In genomic region chr7:4509863-4510608, GRCm38 (mm10) we compare ENCODE assay signal across 7 mouse cellular contexts. TPM values are rescaled to one million over a fixed set of nuclear protein-coding genes. Genes with fewer than 3 reads are reported as not detected.
A peak's percentile ranks its signal among the peaks of the same experiment; 100 is the strongest.
DNase-seq lines count a peak whose midpoint lies in the region; ATAC-seq and TF ChIP-seq lines count a peak whose summit lies in the region.

No protein-coding gene starts in this region.

- DNase-seq in MEL (ENCODE audit: low read depth, low spot score): peak; percentile 65
- DNase-seq in forebrain, embryonic 11.5 days (ENCODE audit: low spot score): peak; percentile 89
- DNase-seq in heart, postnatal 36 days: peak; percentile 81 to 83
- peak; percentile 49 for DNase-seq in layer of hippocampus, adult 9-11 months
- peak; percentile 47 for DNase-seq in right cerebral cortex, postnatal 4 days

- no peaks in the 10 kb centered on the region for H3K9me3 ChIP-seq in MEL (replicated peaks; ENCODE audit: insufficient read depth, low read length)
- no peaks in the 10 kb centered on the region for H3K9me3 ChIP-seq in forebrain, embryonic 11.5 days (ENCODE audit: control insufficient read depth, low read length)

- no peak overlapping the region for H3K27ac ChIP-seq in MEL (ENCODE audit: control insufficient read depth, low read depth, low read length)
- H3K27ac ChIP-seq in bone marrow, adult 2 months (ENCODE audit: control insufficient read depth, insufficient read depth, low read depth, low read length, poor library complexity): 0 out of 2 replicates have a peak overlapping the region, but pooled peaks have one; percentile 20
- no peak overlapping the region for H3K27ac ChIP-seq in forebrain, embryonic 11.5 days (ENCODE audit: low read depth, low read length)

- peak; percentile 63 to 83 (median 64); a peak in 5 of 6 replicates for TF ChIP-seq CTCF in MEL (IDR thresholded peaks at IDR 0.05 in 2 of 3, conservative IDR thresholded peaks at IDR 0.05 in 1 of 3; ENCODE audit: control insufficient read depth in 1 of 3, insufficient read depth in 1 of 3, low read depth in 2 of 3, low read length in 3 of 3, poor library complexity in 1 of 3, severe bottlenecking in 1 of 3)
- peak; percentile 79 for TF ChIP-seq CTCF in bone marrow, adult 2 months (IDR thresholded peaks at IDR 0.05; ENCODE audit: control insufficient read depth, insufficient read depth, low read length)

- peaks cover 3 to 37% of the 10 kb centered on the region in 2 experiments for H3K4me1 ChIP-seq in MEL (ENCODE audit: control insufficient read depth in 1 of 2, insufficient read depth in 2 of 2, low read length in 2 of 2)
- peaks cover 5% of the 10 kb centered on the region for H3K4me1 ChIP-seq in bone marrow, adult 2 months (ENCODE audit: control insufficient read depth, insufficient read depth, low read length)
- 0 out of 2 replicates have a peak, but pooled peaks cover 2% of the 10 kb centered on the region for H3K4me1 ChIP-seq in forebrain, embryonic 11.5 days (replicated peaks; ENCODE audit: control insufficient read depth, insufficient read depth, low read length)

- no peak overlapping the region for H3K4me3 ChIP-seq in MEL (ENCODE audit: control insufficient read depth in 1 of 2, insufficient read depth in 1 of 2, low read depth in 2 of 2, low read length in 2 of 2)
- H3K4me3 ChIP-seq in bone marrow, adult 2 months (replicated peaks; ENCODE audit: control insufficient read depth, low read depth, low read length): no peak overlapping the region
- H3K4me3 ChIP-seq in forebrain, embryonic 11.5 days (ENCODE audit: low read depth, low read length): no peak overlapping the region

- TF ChIP-seq EP300 in MEL (IDR thresholded peaks at IDR 0.05; ENCODE audit: low read depth in 1 of 2, low read length in 2 of 2): no peak

- H3K9ac ChIP-seq in MEL (ENCODE audit: control insufficient read depth, low read depth, low read length, poor library complexity, severe bottlenecking): no peak overlapping the region
- no peak overlapping the region for H3K9ac ChIP-seq in forebrain, embryonic 11.5 days (ENCODE audit: low read length)

- intact Hi-C loops in heart, postnatal 36 days (cut with DNase I): loop anchor here (5.0 kb wide), 2 partner anchors 33 to 378 kb away; no protein-coding TSS in a partner anchor

- 0 out of 2 replicates have a peak overlapping the region, but pooled peaks have one; percentile 29 for H3K4me2 ChIP-seq in forebrain, embryonic 11.5 days (ENCODE audit: low read depth, low read length, severe bottlenecking)

- no peaks in the 10 kb centered on the region for H3K27me3 ChIP-seq in MEL (ENCODE audit: control insufficient read depth in 1 of 2, insufficient read depth in 2 of 2, low read length in 2 of 2)
- no peaks in the 10 kb centered on the region for H3K27me3 ChIP-seq in forebrain, embryonic 11.5 days (ENCODE audit: control insufficient read depth, insufficient read depth, low read length)

- ATAC-seq in forebrain, embryonic 11.5 days (replicated peaks; ENCODE audit: low FRiP score): peak; percentile 82
- peak; percentile 94 for ATAC-seq in megakaryocyte, adult 5-6 weeks (ENCODE audit: poor library complexity, severe bottlenecking)

- no peaks in the 10 kb centered on the region for H3K79me2 ChIP-seq in MEL (ENCODE audit: control insufficient read depth, insufficient read depth, low read length, poor library complexity)

- TF ChIP-seq POLR2A in MEL (IDR thresholded peaks at IDR 0.05; ENCODE audit: control insufficient read depth in 1 of 2, insufficient read depth in 1 of 2, low read depth in 1 of 2, low read length in 2 of 2, poor library complexity in 1 of 2): no peak
- TF ChIP-seq POLR2A in bone marrow, adult 2 months (IDR thresholded peaks at IDR 0.05; ENCODE audit: borderline replicate concordance, control insufficient read depth, low read depth, low read length): no peak

- peaks cover 0 to 32% of the 10 kb centered on the region in 2 experiments; a peak in 2 of 4 replicates for H3K36me3 ChIP-seq in MEL (ENCODE audit: control insufficient read depth in 1 of 2, insufficient read depth in 2 of 2, low read length in 2 of 2)
- H3K36me3 ChIP-seq in forebrain, embryonic 11.5 days (ENCODE audit: control insufficient read depth, insufficient read depth, low read length): no peaks in the 10 kb centered on the region

- no peak for TF ChIP-seq RAD21 in MEL (IDR thresholded peaks at IDR 0.05; ENCODE audit: low read depth, low read length)

- 25% methylated on average over 24 of the region's 24 CpGs for WGBS in bone marrow, adult 2 months
- WGBS in forebrain, embryonic 11.5 days: 21% methylated on average over 24 of the region's 24 CpGs

TF ChIP-seq in MEL, 35 proteins besides CTCF, POLR2A, EP300 and RAD21:
- no peak for TF ChIP-seq CHD1 (IDR thresholded peaks at IDR 0.05; ENCODE audit: low read depth, low read length)
- no peak for TF ChIP-seq USF1 (IDR thresholded peaks at IDR 0.05; ENCODE audit: low read depth, low read length)
- no peak for TF ChIP-seq E2F4 (IDR thresholded peaks at IDR 0.05; ENCODE audit: borderline replicate concordance, low read depth, low read length)
- no peak for TF ChIP-seq MAX (IDR thresholded peaks at IDR 0.05; ENCODE audit: low read length)
- peak; percentile 38 for TF ChIP-seq SIN3A (IDR thresholded peaks at IDR 0.05; ENCODE audit: low read length)
- TF ChIP-seq MYB (IDR thresholded peaks at IDR 0.05; ENCODE audit: low read depth, low read length): no peak
- no peak for TF ChIP-seq NRF1 (IDR thresholded peaks at IDR 0.05; ENCODE audit: insufficient read depth, low read depth, low read length, poor library complexity, severe bottlenecking)
- TF ChIP-seq SMC3 (IDR thresholded peaks at IDR 0.05; ENCODE audit: low read depth, low read length): peak; percentile 13; the same call in 1 of the 2 replicates
- no peak for TF ChIP-seq ZKSCAN1 (IDR thresholded peaks at IDR 0.05; ENCODE audit: low read depth, low read length)
- TF ChIP-seq MEF2A (IDR thresholded peaks at IDR 0.05; ENCODE audit: extremely low read depth, insufficient replicate concordance, low read depth, low read length, poor library complexity, severe bottlenecking): no peak
- TF ChIP-seq MAZ (IDR thresholded peaks at IDR 0.05; ENCODE audit: low read depth, low read length): no peak
- no peak for TF ChIP-seq RCOR1 (IDR thresholded peaks at IDR 0.05; ENCODE audit: low read depth, low read length)
TF ChIP-seq in MEL: peak in this region for 2.

RNA-seq across cellular contexts. Expression of gene Tnnt1, which starts 6.1 kb away (rescaled TPM):
- total RNA-seq in MEL (2012; rRNA removed): 5.0 and 5.4 TPM in 2 replicates
- 10 to 100 TPM in 1 of 2 experiments, not detected in 1; 16.4 TPM for polyA plus RNA-seq in MEL (2012; ENCODE audit: insufficient read depth in 1 of 2, insufficient read length in 2 of 2, low read depth in 1 of 2, low replicate concordance in 2 of 2, missing spikeins in 1 of 2)
- 7.4 and 30.5 TPM in 2 replicates for polyA plus RNA-seq in bone marrow, adult 2 months (2011; ENCODE audit: insufficient read depth, insufficient read length, low replicate concordance, missing spikeins)
- 4.2 and 5.6 TPM in 2 replicates for polyA plus RNA-seq in forebrain, embryonic 11.5 days (2014; fragmentation: Nextera tagmentation; extraction: Ambion mirVana)
- total RNA-seq in heart, postnatal 36 days (2021): 10 to 100 TPM; 20.0 to 21.3 TPM
- 2.6 and 5.8 TPM in 2 replicates for total RNA-seq in megakaryocyte, adult 5-6 weeks (2015)
- 8.6 and 13.4 TPM in 2 replicates for total RNA-seq in megakaryocyte, adult 5-6 weeks (2017)

RNA-seq across cellular contexts. Expression of gene Ppp1r12c, which starts 8.6 kb away (rescaled TPM):
- total RNA-seq in MEL (2012; rRNA removed): 51.4 and 64.2 TPM in 2 replicates
- polyA plus RNA-seq in MEL (2012; ENCODE audit: insufficient read depth in 1 of 2, insufficient read length in 2 of 2, low read depth in 1 of 2, low replicate concordance in 2 of 2, missing spikeins in 1 of 2): 100 to 1,000 TPM in 1 of 2 experiments, not detected in 1; 153 TPM
- polyA plus RNA-seq in bone marrow, adult 2 months (2011; ENCODE audit: insufficient read depth, insufficient read length, low replicate concordance, missing spikeins): 163 and 340 TPM in 2 replicates
- polyA plus RNA-seq in forebrain, embryonic 11.5 days (2014; fragmentation: Nextera tagmentation; extraction: Ambion mirVana): 46.8 and 48.6 TPM in 2 replicates
- total RNA-seq in heart, postnatal 36 days (2021): 10 to 100 TPM; 59.7 to 62.2 TPM
- 106 and 134 TPM in 2 replicates for total RNA-seq in megakaryocyte, adult 5-6 weeks (2015)
- 146 and 169 TPM in 2 replicates for total RNA-seq in megakaryocyte, adult 5-6 weeks (2017)

RNA-seq across cellular contexts. Expression of gene Tnni3, which starts 14.0 kb away (rescaled TPM):
- 281 and 353 TPM in 2 replicates for total RNA-seq in MEL (2012; rRNA removed)
- 100 to 1,000 TPM in 1 of 2 experiments, not detected in 1; 328 TPM for polyA plus RNA-seq in MEL (2012; ENCODE audit: insufficient read depth in 1 of 2, insufficient read length in 2 of 2, low read depth in 1 of 2, low replicate concordance in 2 of 2, missing spikeins in 1 of 2)
- 4.9 and 25.9 TPM in 2 replicates for polyA plus RNA-seq in bone marrow, adult 2 months (2011; ENCODE audit: insufficient read depth, insufficient read length, low replicate concordance, missing spikeins)
- polyA plus RNA-seq in forebrain, embryonic 11.5 days (2014; fragmentation: Nextera tagmentation; extraction: Ambion mirVana): 1.8 and 2.4 TPM in 2 replicates
- total RNA-seq in heart, postnatal 36 days (2021): over 10,000 TPM in 1 of 2 experiments, 1,000 to 10,000 TPM in 1; 9,756 to 10,673 TPM
- 5.1 and 8.8 TPM in 2 replicates for total RNA-seq in megakaryocyte, adult 5-6 weeks (2015)
- 1.7 TPM in 1 of 2 replicates, not detected in the other for total RNA-seq in megakaryocyte, adult 5-6 weeks (2017)

RNA-seq across cellular contexts. Expression of gene Dnaaf3, which starts 22.2 kb away (rescaled TPM):
- total RNA-seq in MEL (2012; rRNA removed): 0.69 and 0.73 TPM in 2 replicates
- polyA plus RNA-seq in MEL (2012; ENCODE audit: insufficient read depth in 1 of 2, insufficient read length in 2 of 2, low read depth in 1 of 2, low replicate concordance in 2 of 2, missing spikeins in 1 of 2): 1 to 10 TPM in 1 of 2 experiments, not detected in 1; 2.9 TPM
- polyA plus RNA-seq in bone marrow, adult 2 months (2011; ENCODE audit: insufficient read depth, insufficient read length, low replicate concordance, missing spikeins): 1.2 and 2.2 TPM in 2 replicates
- 1.4 and 2.0 TPM in 2 replicates for polyA plus RNA-seq in forebrain, embryonic 11.5 days (2014; fragmentation: Nextera tagmentation; extraction: Ambion mirVana)
- total RNA-seq in heart, postnatal 36 days (2021): 1 to 10 TPM; 2.0 to 3.0 TPM
- 1.3 TPM in 2 replicates for total RNA-seq in megakaryocyte, adult 5-6 weeks (2015)
- 1.0 TPM in 2 replicates for total RNA-seq in megakaryocyte, adult 5-6 weeks (2017)

RNA-seq across cellular contexts. Expression of gene Syt5, which starts 37.3 kb away (rescaled TPM):
- total RNA-seq in MEL (2012; rRNA removed): not detected in 2 replicates
- not detected for polyA plus RNA-seq in MEL (2012; ENCODE audit: insufficient read depth in 1 of 2, insufficient read length in 2 of 2, low read depth in 1 of 2, low replicate concordance in 2 of 2, missing spikeins in 1 of 2)
- 0.74 TPM in 1 of 2 replicates, not detected in the other for polyA plus RNA-seq in bone marrow, adult 2 months (2011; ENCODE audit: insufficient read depth, insufficient read length, low replicate concordance, missing spikeins)
- polyA plus RNA-seq in forebrain, embryonic 11.5 days (2014; fragmentation: Nextera tagmentation; extraction: Ambion mirVana): 13.5 and 15.3 TPM in 2 replicates
- total RNA-seq in heart, postnatal 36 days (2021): under 1 TPM; 0.54 to 0.89 TPM
- total RNA-seq in megakaryocyte, adult 5-6 weeks (2015): not detected in 2 replicates
- not detected in 2 replicates for total RNA-seq in megakaryocyte, adult 5-6 weeks (2017)

Comparison
In these comparisons a context has a peak if more than half of its experiments do, and no peak if none do; other contexts are left out.
1. RNA of gene Tnni3, which starts 14.0 kb away (total RNA-seq): 9,756 to 10,673 TPM in heart, postnatal 36 days and 281 to 353 TPM in MEL; 1.7 to 8.8 TPM in megakaryocyte, adult 5-6 weeks; every median in the first group is over 10 times any median in the second.
2. Peak in every context shown above with its lines, with median percentiles within 50 percentile points of each other: DNase-seq.